Mouse (Mus musculus) midbrain, embryonic 11.5 days (tissue): ENCODE data around the gene Trim14. TPM values are rescaled to one million over a fixed set of nuclear protein-coding genes. Genes with fewer than 3 reads are reported as not detected.
A peak's percentile ranks its signal among the peaks of the same experiment; 100 is the strongest.
"Not testable (repeated sequence)": the region's sequence is repeated elsewhere in the genome, so short reads cannot be mapped to it uniquely, and the experiment has no call there.

Experiments used
- ATAC-seq: fragments of 200-750 bp; cut with Nextera tagmentation; 2 replicates; pipeline ENCODE4 v1.8.0; 2017; ENCODE audit warnings: moderate TSS enrichment, moderate library complexity; ENCODE audit not compliant: low FRiP score
- DNase-seq: peaks from one replicate; pipeline ENCODE4 v3.0.0; 2015; ENCODE audit warnings: low spot score; ENCODE audit errors: missing footprints
- H3K27ac ChIP-seq: fragments of 300-500 bp; sonication (generic); 2 replicates; pipeline ENCODE4 v1.5.1; 2014; ENCODE audit warnings: low read depth, low read length
- H3K27me3 ChIP-seq: fragments of 300-500 bp; sonication (generic); 2 replicates; pipeline ENCODE4 v1.6.1; 2014; ENCODE audit warnings: mild to moderate bottlenecking, low read length, moderate library complexity, mixed read lengths; ENCODE audit not compliant: control insufficient read depth, insufficient read depth
- H3K36me3 ChIP-seq: fragments of 300-500 bp; sonication (generic); 2 replicates; pipeline ENCODE4 v1.6.1; 2014; ENCODE audit warnings: mild to moderate bottlenecking, low read length, moderate library complexity, mixed read lengths; ENCODE audit not compliant: control insufficient read depth, insufficient read depth
- H3K4me1 ChIP-seq: fragments of 300-500 bp; sonication (generic); 2 replicates; pipeline ENCODE4 v1.6.1; 2014; ENCODE audit warnings: low read length; ENCODE audit not compliant: control insufficient read depth, insufficient read depth
- H3K4me2 ChIP-seq: fragments of 300-500 bp; sonication (generic); 2 replicates; pipeline ENCODE4 v1.6.1; 2014; ENCODE audit warnings: mild to moderate bottlenecking, moderate library complexity
- H3K4me3 ChIP-seq: fragments of 300-500 bp; sonication (generic); 2 replicates; pipeline ENCODE4 v1.5.1; 2014; ENCODE audit warnings: low read depth, low read length
- H3K9ac ChIP-seq: fragments of 300-500 bp; sonication (generic); 2 replicates; pipeline ENCODE4 v1.6.1; 2014; ENCODE audit warnings: low read length
- H3K9me3 ChIP-seq: fragments of 300-500 bp; sonication (generic); 2 replicates; pipeline ENCODE4 v1.6.1; 2016; ENCODE audit warnings: low read length; ENCODE audit not compliant: control insufficient read depth
- WGBS: fragments of 180-500 bp; shearing (Covaris S2); extraction: QIAGEN DNeasy Blood & Tissue Kit; methylation state at CpG from one replicate; pipeline ENCODE4 v1.1.7; 2014; 5-methylcytosine and 5-hydroxymethylcytosine counted together
- polyA plus RNA-seq: library from polyadenylated mRNA; unstranded; fragments of >200 nt; fragmentation: Nextera tagmentation; extraction: Ambion mirVana; gene quantifications from 2 replicates; pipeline ENCODE4 v1.2.1, GENCODE M21; 2014

The Trim14 gene
- polyA plus RNA-seq, 1 experiment from 2014 or later: 0.46 TPM

DNA sequence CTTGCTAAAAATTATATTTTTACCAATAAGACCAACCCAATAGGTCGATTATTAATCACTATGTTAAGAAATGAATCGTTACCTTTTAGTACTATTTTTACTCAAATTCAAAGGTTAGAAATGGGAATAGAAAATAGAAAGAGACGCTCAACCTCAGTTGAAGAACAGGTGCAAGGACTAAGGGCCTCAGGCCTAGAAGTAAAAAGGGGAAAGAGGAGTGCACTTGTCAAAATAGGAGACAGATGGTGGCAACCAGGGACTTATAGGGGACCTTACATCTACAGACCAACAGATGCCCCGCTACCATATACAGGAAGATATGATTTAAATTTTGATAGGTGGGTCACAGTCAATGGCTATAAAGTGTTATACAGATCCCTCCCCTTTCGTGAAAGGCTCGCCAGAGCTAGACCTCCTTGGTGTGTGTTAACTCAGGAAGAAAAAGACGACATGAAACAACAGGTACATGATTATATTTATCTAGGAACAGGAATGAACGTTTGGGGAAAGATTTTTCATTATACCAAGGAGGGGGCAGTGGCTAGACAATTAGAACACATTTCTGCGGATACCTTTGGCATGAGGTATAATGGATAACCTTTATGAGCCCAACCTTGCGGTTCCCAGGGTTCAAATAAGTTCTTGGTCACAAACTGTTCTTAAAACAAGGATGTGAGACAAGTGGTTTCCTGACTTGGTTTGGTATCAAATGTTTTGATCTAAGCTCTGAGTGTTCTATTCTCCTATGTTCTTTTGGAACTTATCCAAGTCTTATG lies 39.8 kb upstream of the Trim14 start:
- not testable (repeated sequence) for H3K27ac ChIP-seq, H3K9me3 ChIP-seq, H3K4me3 ChIP-seq, H3K27me3 ChIP-seq, DNase-seq, H3K36me3 ChIP-seq, H3K4me1 ChIP-seq, H3K9ac ChIP-seq, ATAC-seq, H3K4me2 ChIP-seq
- 80% methylated on average over 6 of the region's 10 CpGs for WGBS

DNA sequence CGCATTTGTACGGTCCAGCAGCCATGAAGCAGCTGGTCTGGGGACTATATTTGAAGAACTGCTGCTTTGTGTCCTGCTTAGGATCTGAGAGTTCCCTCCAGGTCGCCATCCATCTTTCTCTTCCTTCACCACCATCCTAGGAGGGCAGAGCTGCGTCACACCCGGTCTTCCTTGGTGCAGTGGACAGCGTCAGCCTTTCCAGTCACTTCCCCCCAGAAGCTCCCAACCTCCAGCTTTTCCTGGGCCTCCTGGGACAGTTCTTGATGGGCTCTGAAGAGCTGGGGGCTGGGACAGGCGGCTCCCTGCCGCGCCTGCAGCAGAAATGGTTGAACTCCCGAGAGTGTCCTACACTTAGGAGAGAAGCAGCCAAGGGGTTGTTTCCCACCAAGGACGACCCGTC lies 38.9 kb upstream of the Trim14 start:
- DNase-seq (no peak), ATAC-seq (no peak)
- Histone ChIP-seq H3K36me3 (no peaks in the 10 kb centered on the region), H3K9ac (no peak overlapping the region), H3K27ac (no peak overlapping the region), H3K27me3 (no peaks in the 10 kb centered on the region), H3K4me3 (no peak overlapping the region), H3K9me3 (peaks cover 3% of the 10 kb centered on the region; the same call in 1 of the 2 replicates), H3K4me2 (no peak overlapping the region), H3K4me1 (peaks cover under 1% of the 10 kb centered on the region; the same call in 1 of the 2 replicates)
- 87% methylated on average over 10 of the region's 12 CpGs for WGBS

GRCm38 (mm10) chr4:46574024-46574753 lies 38.2 kb upstream of the Trim14 start:
- DNase-seq: no peak
- Histone ChIP-seq H3K4me2 (no peak overlapping the region), H3K27ac (no peak overlapping the region), H3K9me3 (peaks cover 3% of the 10 kb centered on the region; the same call in 1 of the 2 replicates), H3K4me1 (peaks cover 6% of the 10 kb centered on the region), H3K9ac (no peak overlapping the region), H3K4me3 (no peak overlapping the region), H3K36me3 (no peaks in the 10 kb centered on the region), H3K27me3 (no peaks in the 10 kb centered on the region)
- 66% methylated on average over 9 of the region's 9 CpGs for WGBS
- ATAC-seq: no peak

DNA sequence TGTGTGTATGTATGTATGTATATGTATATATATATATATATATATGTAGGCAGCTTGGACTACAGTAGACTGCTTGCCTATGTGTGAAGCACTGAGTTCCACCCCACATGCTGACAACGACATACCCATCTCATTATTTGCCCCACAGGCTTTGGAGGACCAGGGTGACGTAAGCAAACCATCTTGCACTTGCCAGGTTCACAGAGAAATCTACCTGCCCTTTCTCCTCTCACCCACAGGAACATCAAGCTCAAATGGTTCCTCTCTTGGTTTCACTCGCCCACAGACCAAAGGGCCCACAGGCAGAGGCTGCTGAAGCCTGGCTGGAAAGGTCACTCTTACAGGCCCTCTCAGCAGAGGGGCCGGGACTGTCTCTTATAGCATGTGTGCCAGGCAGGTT lies 36.7 kb upstream of the Trim14 start:
- WGBS: 85% methylated on average over 4 of the region's 4 CpGs
- DNase-seq (no peak), ATAC-seq (no peak)

DNA sequence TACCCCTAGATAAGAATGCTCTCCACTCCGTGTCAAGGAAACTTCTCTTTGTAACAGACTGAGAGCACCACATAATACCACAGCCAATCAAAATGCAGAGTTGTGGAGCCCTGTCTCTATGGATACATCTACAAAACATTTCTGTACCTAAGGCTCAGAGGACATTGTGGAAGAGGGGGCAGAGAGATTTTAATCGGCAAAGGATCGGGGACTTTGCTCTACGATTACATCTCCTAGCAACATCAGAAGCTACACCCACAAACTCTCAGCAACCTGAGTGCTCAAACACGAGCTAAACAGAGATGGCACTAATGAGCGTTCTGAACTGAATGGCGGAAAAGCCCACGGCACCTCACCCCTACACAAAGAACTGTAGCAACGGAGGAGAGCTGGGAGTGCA lies 35.8 kb upstream of the Trim14 start:
- H3K9me3 ChIP-seq: no peaks in the 10 kb centered on the region
- 91% methylated on average over 9 of the region's 9 CpGs for WGBS
- DNase-seq (no peak), ATAC-seq (no peak)
- no peaks in the 10 kb centered on the region for H3K27me3 ChIP-seq
- H3K36me3 ChIP-seq: no peaks in the 10 kb centered on the region
- H3K4me1 ChIP-seq: peaks cover 6% of the 10 kb centered on the region
- no peak overlapping the region for H3K4me2 ChIP-seq
- no peak overlapping the region for H3K4me3 ChIP-seq
- H3K27ac ChIP-seq: no peak overlapping the region
- H3K9ac ChIP-seq: no peak overlapping the region

More for the DNA sequence above, 36.7 kb upstream of the Trim14 start:
- H3K4me1 ChIP-seq: peaks cover 6% of the 10 kb centered on the region
- no peaks in the 10 kb centered on the region for H3K36me3 ChIP-seq
- H3K27me3 ChIP-seq: no peaks in the 10 kb centered on the region
- no peak overlapping the region for H3K9ac ChIP-seq
- no peak overlapping the region for H3K4me2 ChIP-seq
- no peak overlapping the region for H3K4me3 ChIP-seq
- H3K27ac ChIP-seq: no peak overlapping the region
- H3K9me3 ChIP-seq: no peaks in the 10 kb centered on the region

DNA sequence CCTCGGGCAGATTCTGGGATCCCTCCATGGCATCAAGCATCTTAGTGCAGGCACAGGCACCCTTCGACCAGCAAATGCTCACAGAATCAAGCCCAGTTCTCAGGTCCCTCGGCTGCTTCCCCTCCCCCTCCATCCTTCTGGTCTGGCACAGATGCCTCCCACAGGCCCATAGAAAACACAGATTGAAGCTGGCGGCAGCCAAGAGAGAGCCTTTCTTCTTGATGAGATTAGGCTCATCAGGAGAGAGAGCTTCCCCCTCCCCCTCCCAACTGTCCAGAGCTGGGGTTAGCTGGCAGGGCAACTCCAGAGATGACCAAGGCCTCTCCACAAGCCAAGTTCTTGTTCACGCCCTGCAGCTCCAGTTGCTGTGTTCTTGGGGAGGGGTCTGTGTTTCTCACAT lies 33.7 kb upstream of the Trim14 start:
- Histone ChIP-seq H3K27me3 (no peaks in the 10 kb centered on the region), H3K4me2 (no peak overlapping the region), H3K4me1 (peaks cover 6% of the 10 kb centered on the region), H3K9ac (peak overlapping the region; percentile 22; the same call in 1 of the 2 replicates), H3K27ac (no peak overlapping the region), H3K4me3 (no peak overlapping the region), H3K36me3 (no peaks in the 10 kb centered on the region), H3K9me3 (no peaks in the 10 kb centered on the region)
- DNase-seq: no peak
- WGBS: 16% methylated on average over 5 of the region's 5 CpGs
- peak; percentile 61 for ATAC-seq

DNA sequence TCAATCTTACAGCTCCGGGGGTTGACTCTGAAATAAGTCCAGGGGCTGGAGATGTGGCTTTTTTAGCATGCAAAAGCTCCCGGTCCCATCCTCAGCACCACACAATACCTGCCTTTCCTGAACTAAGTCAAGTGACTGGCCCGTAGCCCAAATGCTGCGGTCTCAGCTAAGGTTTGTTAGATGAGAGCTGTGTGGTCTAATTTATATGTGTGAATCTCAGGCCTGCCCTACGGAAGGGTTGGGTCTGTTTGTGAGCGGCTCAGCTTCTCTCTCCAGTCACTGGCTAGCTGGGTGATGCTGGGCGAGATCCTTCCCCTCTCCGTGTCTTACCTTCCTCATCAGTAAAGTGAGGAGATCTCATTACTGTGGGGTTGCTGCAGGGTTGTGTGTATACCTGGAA lies 32.2 kb upstream of the Trim14 start:
- Histone ChIP-seq H3K4me1 (peaks cover 6% of the 10 kb centered on the region), H3K27ac (no peak overlapping the region), H3K36me3 (no peaks in the 10 kb centered on the region), H3K4me2 (no peak overlapping the region), H3K4me3 (no peak overlapping the region), H3K9me3 (no peaks in the 10 kb centered on the region), H3K9ac (no peak overlapping the region), H3K27me3 (no peaks in the 10 kb centered on the region)
- ATAC-seq (no peak), DNase-seq (no peak)
- WGBS: 94% methylated on average over 8 of the region's 8 CpGs

- H3K36me3 ChIP-seq: no peaks in the 10 kb centered on the region
- no peak overlapping the region for H3K4me3 ChIP-seq
- H3K4me2 ChIP-seq: no peak overlapping the region
- H3K27me3 ChIP-seq: no peaks in the 10 kb centered on the region
- H3K9me3 ChIP-seq: no peaks in the 10 kb centered on the region
- WGBS: 79% methylated on average over 8 of the region's 8 CpGs
- H3K4me1 ChIP-seq: peaks cover 6% of the 10 kb centered on the region
- DNase-seq (no peak), ATAC-seq (no peak)
- no peak overlapping the region for H3K9ac ChIP-seq
- H3K27ac ChIP-seq: no peak overlapping the region
Observed at GRCm38 (mm10) chr4:46566931-46567671, 31.2 kb upstream of the Trim14 start.
